Mouse (Mus musculus) ES-Bruce4 (cell line): Measurements from ENCODE around the gene Prkag2.

Experiments
- CTCF ChIP-seq: IDR thresholded peaks from one replicate; pipeline ENCODE4 v1.8.1; 2011; ENCODE audit warnings: low read depth, low read length
- EP300 ChIP-seq: IDR thresholded peaks from 2 replicates; pipeline ENCODE4 v1.6.1; 2011; ENCODE audit warnings: low read depth, low read length; ENCODE audit not compliant: insufficient read depth
- POLR2A ChIP-seq: IDR thresholded peaks from one replicate; pipeline ENCODE4 v1.8.1; 2011; ENCODE audit warnings: low read length; ENCODE audit not compliant: insufficient read depth

DNA sequence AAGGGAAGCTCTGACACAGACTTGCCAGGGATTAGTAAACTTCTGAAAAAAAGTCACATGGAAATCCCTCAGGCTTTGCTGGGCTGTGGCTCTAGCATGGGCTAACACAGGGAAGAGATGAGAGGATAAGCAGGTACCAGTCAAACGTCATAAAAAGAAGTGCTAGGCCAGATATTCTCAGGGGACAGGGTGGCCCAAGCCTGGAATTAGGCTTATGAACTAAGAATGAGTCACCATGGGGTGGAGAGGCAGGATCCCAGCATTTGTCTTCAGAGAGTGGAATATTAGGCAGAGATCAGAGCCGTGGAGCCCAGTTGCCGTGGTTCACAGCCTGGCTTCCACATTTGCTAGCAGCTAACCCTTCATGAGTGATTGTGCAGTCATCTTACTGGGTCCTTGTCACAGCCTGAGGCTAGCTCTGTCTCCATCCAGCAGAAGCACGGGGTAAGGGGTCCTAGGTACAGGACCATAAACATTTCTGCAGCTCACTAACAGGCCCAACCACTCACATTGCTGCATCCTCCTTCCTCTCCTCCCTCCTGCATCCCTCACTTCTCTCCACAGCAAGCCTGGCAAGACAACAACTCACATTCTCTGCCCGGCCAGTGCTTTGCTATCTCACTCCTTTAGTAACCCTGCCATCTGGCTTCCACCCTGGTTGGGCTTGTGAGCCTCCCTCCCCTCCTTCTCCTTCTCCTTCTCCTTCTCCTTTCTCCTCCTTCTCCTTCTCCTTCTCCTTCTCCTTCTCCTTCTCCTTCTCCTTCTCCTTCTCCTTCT is 162.2 kb downstream of the Prkag2 start:
- TF ChIP-seq CTCF (no peak), POLR2A (no peak), EP300 (no peak)
